Mouse (Mus musculus) hindbrain, embryonic 14.5 days (tissue): ENCODE results near the gene Ptges3l. TPM values are rescaled to one million over a fixed set of nuclear protein-coding genes. Genes with fewer than 3 reads are reported as not detected.
"Not testable (repeated sequence)": the region's sequence is repeated elsewhere in the genome, so short reads cannot be mapped to it uniquely, and the experiment has no call there.

Experiments
- ATAC-seq: fragments of 200-750 bp; cut with Nextera tagmentation; 2 replicates; pipeline ENCODE4 v1.8.0; 2017; ENCODE audit warnings: moderate number of reproducible peaks, mild to moderate bottlenecking, moderate TSS enrichment, moderate library complexity; ENCODE audit not compliant: low FRiP score
- DNase-seq: peaks from one replicate; pipeline ENCODE4 v3.0.0-alpha.2; 2015; ENCODE audit warnings: low spot score
- H3K27ac ChIP-seq: fragments of 300-500 bp; sonication (generic); 2 replicates; pipeline ENCODE4 v1.5.1; 2014; ENCODE audit warnings: mild to moderate bottlenecking, moderate library complexity
- H3K27me3 ChIP-seq: fragments of 300-500 bp; sonication (generic); 2 replicates; pipeline ENCODE4 v1.6.1; 2014; ENCODE audit warnings: mild to moderate bottlenecking, low read length, mixed read lengths; ENCODE audit not compliant: control insufficient read depth, insufficient read depth
- H3K36me3 ChIP-seq: fragments of 300-500 bp; sonication (generic); replicated peaks from 2 replicates; pipeline ENCODE4 v1.6.1; 2014; ENCODE audit not compliant: control insufficient read depth, insufficient read depth
- H3K4me1 ChIP-seq: fragments of 300-500 bp; sonication (generic); replicated peaks from 2 replicates; pipeline ENCODE4 v1.6.1; 2014; ENCODE audit warnings: antibody characterized with exemption, low read length, mixed read lengths; ENCODE audit not compliant: control insufficient read depth, insufficient read depth
- H3K4me2 ChIP-seq: fragments of 300-500 bp; sonication (generic); replicated peaks from 2 replicates; pipeline ENCODE4 v1.6.1; 2014; ENCODE audit warnings: mild to moderate bottlenecking, moderate library complexity
- H3K4me3 ChIP-seq: fragments of 300-500 bp; sonication (generic); replicated peaks from 2 replicates; pipeline ENCODE4 v1.5.1; 2014; ENCODE audit warnings: mild to moderate bottlenecking, low read length
- H3K9ac ChIP-seq: fragments of 300-500 bp; sonication (generic); 2 replicates; pipeline ENCODE4 v1.6.1; 2014
- H3K9me3 ChIP-seq: fragments of 300-500 bp; sonication (generic); 2 replicates; pipeline ENCODE4 v1.6.1; 2016; ENCODE audit warnings: low read length; ENCODE audit not compliant: control insufficient read depth
- WGBS: fragments of 180-500 bp; shearing (Covaris S2); extraction: QIAGEN DNeasy Blood & Tissue Kit; methylation state at CpG from one replicate; pipeline ENCODE4 v1.1.7; 2014; 5-methylcytosine and 5-hydroxymethylcytosine counted together
- polyA plus RNA-seq: library from polyadenylated mRNA; unstranded; fragments of >200 nt; fragmentation: Nextera tagmentation; extraction: Ambion mirVana; gene quantifications from 2 replicates; pipeline ENCODE4 v1.2.1, GENCODE M21; 2014

Gene Ptges3l
- polyA plus RNA-seq, 1 experiment from 2014 or later = 2.2 TPM

GRCm38 (mm10) chr11:101449596-101449995 is 24.5 kb upstream of the Ptges3l start:
- not testable (repeated sequence) for H3K4me3 ChIP-seq, H3K4me2 ChIP-seq, H3K9me3 ChIP-seq, H3K4me1 ChIP-seq, H3K27ac ChIP-seq, DNase-seq, H3K9ac ChIP-seq, ATAC-seq, H3K27me3 ChIP-seq
- peaks cover 16% of the 10 kb centered on the region for H3K36me3 ChIP-seq
- WGBS = 89% methylated on average over 4 of the region's 4 CpGs

GRCm38 (mm10) chr11:101448899-101449298 is 23.8 kb upstream of the Ptges3l start:
- DNase-seq (no peak), ATAC-seq (no peak)
- WGBS = 88% methylated on average over 4 of the region's 4 CpGs
- H3K27ac ChIP-seq = no peak overlapping the region
- H3K27me3 ChIP-seq = no peaks in the 10 kb centered on the region
- no peak overlapping the region for H3K9ac ChIP-seq
- H3K4me1 ChIP-seq = peaks cover 4% of the 10 kb centered on the region; the same call in 1 of the 2 replicates
- peaks cover 23% of the 10 kb centered on the region for H3K36me3 ChIP-seq
- no peak overlapping the region for H3K4me3 ChIP-seq
- no peaks in the 10 kb centered on the region for H3K9me3 ChIP-seq
- H3K4me2 ChIP-seq = no peak overlapping the region

- Histone ChIP-seq H3K4me2 (peak within 1 kb of the TSS; percentile 21), H3K4me1 (peaks cover 10% of the 10 kb centered on the region), H3K9me3 (no peaks in the 10 kb centered on the region), H3K36me3 (peaks cover 29% of the 10 kb centered on the region), H3K27me3 (no peaks in the 10 kb centered on the region), H3K27ac (no peak within 1 kb of the TSS), H3K4me3 (no peak within 1 kb of the TSS; the same call in 1 of the 2 replicates), H3K9ac (no peak within 1 kb of the TSS)
- ATAC-seq (no peak), DNase-seq (no peak)
- 38% methylated on average over 10 of the region's 10 CpGs for WGBS
Observed at GRCm38 (mm10) chr11:101448274-101448746, 23.2 kb upstream of the Ptges3l start, which contains the start of gene Ifi35. Gene Ifi35, plus strand, starts transcription at chr11:101448407.

- H3K36me3 ChIP-seq = peaks cover 31% of the 10 kb centered on the region
- H3K9ac ChIP-seq = no peak overlapping the region
- H3K9me3 ChIP-seq = no peaks in the 10 kb centered on the region
- H3K27ac ChIP-seq = no peak overlapping the region
- no peaks in the 10 kb centered on the region for H3K27me3 ChIP-seq
- ATAC-seq = no peak
- no peak overlapping the region for H3K4me2 ChIP-seq
- 85% methylated on average over 5 of the region's 5 CpGs for WGBS
- H3K4me3 ChIP-seq = no peak overlapping the region
- H3K4me1 ChIP-seq = peaks cover 14% of the 10 kb centered on the region
- no peak for DNase-seq
Observed at GRCm38 (mm10) chr11:101447786-101448185, 22.7 kb upstream of the Ptges3l start.

- not testable (repeated sequence) for ATAC-seq, H3K9ac ChIP-seq, H3K27ac ChIP-seq, H3K4me2 ChIP-seq, H3K9me3 ChIP-seq, H3K4me3 ChIP-seq, DNase-seq, H3K27me3 ChIP-seq
- Histone ChIP-seq H3K4me1 (peaks cover 14% of the 10 kb centered on the region), H3K36me3 (peaks cover 31% of the 10 kb centered on the region)
- 96% methylated on average over 8 of the region's 8 CpGs for WGBS
Observed at GRCm38 (mm10) chr11:101446860-101447259, 21.7 kb upstream of the Ptges3l start.

GRCm38 (mm10) chr11:101446319-101446718 is 21.2 kb upstream of the Ptges3l start:
- Histone ChIP-seq H3K9me3 (no peaks in the 10 kb centered on the region), H3K9ac (no peak overlapping the region), H3K36me3 (peaks cover 31% of the 10 kb centered on the region), H3K27me3 (no peaks in the 10 kb centered on the region), H3K4me2 (no peak overlapping the region), H3K4me3 (no peak overlapping the region), H3K27ac (no peak overlapping the region), H3K4me1 (peaks cover 14% of the 10 kb centered on the region)
- 86% methylated on average over 1 of the region's 1 CpGs for WGBS
- no peak for DNase-seq
- ATAC-seq = no peak

- ATAC-seq (peak; percentile 1; the same call in 1 of the 2 replicates), DNase-seq (no peak)
- Histone ChIP-seq H3K4me2 (peak overlapping the region; percentile 97), H3K4me3 (peak overlapping the region; percentile 77), H3K27me3 (no peaks in the 10 kb centered on the region), H3K9ac (peak overlapping the region; percentile 93), H3K36me3 (peaks cover 31% of the 10 kb centered on the region), H3K4me1 (peaks cover 14% of the 10 kb centered on the region), H3K27ac (peak overlapping the region; percentile 94), H3K9me3 (no peaks in the 10 kb centered on the region)
- WGBS = 2% methylated on average over 14 of the region's 14 CpGs
Observed at GRCm38 (mm10) chr11:101442760-101443159, 17.6 kb upstream of the Ptges3l start.

- ATAC-seq (peak; percentile 100), DNase-seq (peak; percentile 98)
- 0% methylated on average over 42 of the region's 42 CpGs for WGBS
- Histone ChIP-seq H3K27ac (peak within 1 kb of the TSS; percentile 94), H3K27me3 (no peaks in the 10 kb centered on the region), H3K36me3 (peaks cover 31% of the 10 kb centered on the region), H3K4me2 (peak within 1 kb of the TSS; percentile 97), H3K4me1 (peaks cover 14% of the 10 kb centered on the region), H3K9me3 (no peaks in the 10 kb centered on the region), H3K9ac (peak within 1 kb of the TSS; percentile 93), H3K4me3 (peak within 1 kb of the TSS; percentile 77)
Observed at GRCm38 (mm10) chr11:101442127-101442693, 17.1 kb upstream of the Ptges3l start, which contains the start of gene Rpl27. Gene Rpl27, plus strand, starts transcription at chr11:101442298.

- not testable (repeated sequence) for H3K9ac ChIP-seq, H3K9me3 ChIP-seq, H3K27ac ChIP-seq, ATAC-seq, DNase-seq, H3K27me3 ChIP-seq
- Histone ChIP-seq H3K4me3 (peak overlapping the region; percentile 18), H3K4me1 (peaks cover 14% of the 10 kb centered on the region), H3K4me2 (peak overlapping the region; percentile 38), H3K36me3 (peaks cover 31% of the 10 kb centered on the region)
- 44% methylated on average over 15 of the region's 15 CpGs for WGBS
Observed at GRCm38 (mm10) chr11:101441450-101442126, 16.5 kb upstream of the Ptges3l start.
